Mouse (Mus musculus): Measurements from ENCODE around the gene Gm17364. TPM values are rescaled to one million over a fixed set of nuclear protein-coding genes. Genes with fewer than 3 reads are reported as not detected.
"Not testable (repeated sequence)": the region's sequence is repeated elsewhere in the genome, so short reads cannot be mapped to it uniquely, and the experiment has no call there.

The Gm17364 gene
- polyA plus RNA-seq, 1 experiment = not detected

GRCm38 (mm10) chr13:41283256-41283655 lies 9.5 kb upstream of the Gm17364 start:
- TF ChIP-seq CTCF (IDR thresholded peaks at IDR 0.05; ENCODE audit: borderline replicate concordance, control insufficient read depth, extremely low read depth, insufficient read depth, low read length, poor library complexity) = no peak
- TF ChIP-seq POLR2A (IDR thresholded peaks at IDR 0.05; ENCODE audit: control insufficient read depth, extremely low read depth, insufficient read depth, low read length, poor library complexity) = no peak

GRCm38 (mm10) chr13:41280696-41281095 lies 6.9 kb upstream of the Gm17364 start:
- H3K27ac ChIP-seq (ENCODE audit: control insufficient read depth, insufficient read depth, low read length) = no peak overlapping the region
- no peaks in the 10 kb centered on the region for H3K27me3 ChIP-seq (ENCODE audit: control insufficient read depth, insufficient read depth, low read length)
- WGBS = 81% methylated on average over 5 of the region's 5 CpGs
- no peak overlapping the region for H3K4me3 ChIP-seq (ENCODE audit: control insufficient read depth, insufficient read depth, low read length)
- no peaks in the 10 kb centered on the region for H3K4me1 ChIP-seq (replicated peaks; ENCODE audit: control insufficient read depth, insufficient read depth, low read length)
- TF ChIP-seq CTCF (IDR thresholded peaks at IDR 0.05; ENCODE audit: borderline replicate concordance, control insufficient read depth, extremely low read depth, insufficient read depth, low read length, poor library complexity) (no peak), POLR2A (IDR thresholded peaks at IDR 0.05; ENCODE audit: control insufficient read depth, extremely low read depth, insufficient read depth, low read length, poor library complexity) (no peak)
- no peaks in the 10 kb centered on the region for H3K36me3 ChIP-seq (ENCODE audit: control insufficient read depth, insufficient read depth, low read length)
- DNase-seq = no peak

More at GRCm38 (mm10) chr13:41283256-41283655, 9.5 kb upstream of the Gm17364 start:
- Histone ChIP-seq H3K4me3 (ENCODE audit: control insufficient read depth, insufficient read depth, low read length) (no peak overlapping the region), H3K36me3 (ENCODE audit: control insufficient read depth, insufficient read depth, low read length) (no peaks in the 10 kb centered on the region), H3K27ac (ENCODE audit: control insufficient read depth, insufficient read depth, low read length) (no peak overlapping the region), H3K4me1 (replicated peaks; ENCODE audit: control insufficient read depth, insufficient read depth, low read length) (no peaks in the 10 kb centered on the region), H3K27me3 (ENCODE audit: control insufficient read depth, insufficient read depth, low read length) (no peaks in the 10 kb centered on the region)
- DNase-seq = peak; percentile 61
- 18% methylated on average over 5 of the region's 5 CpGs for WGBS

GRCm38 (mm10) chr13:41267827-41268408 lies 5.9 kb downstream of the Gm17364 start:
- DNase-seq = no peak
- Histone ChIP-seq H3K27me3 (ENCODE audit: control insufficient read depth, insufficient read depth, low read length) (no peaks in the 10 kb centered on the region), H3K4me3 (ENCODE audit: control insufficient read depth, insufficient read depth, low read length) (no peak overlapping the region), H3K36me3 (ENCODE audit: control insufficient read depth, insufficient read depth, low read length) (no peaks in the 10 kb centered on the region), H3K4me1 (replicated peaks; ENCODE audit: control insufficient read depth, insufficient read depth, low read length) (no peaks in the 10 kb centered on the region), H3K27ac (ENCODE audit: control insufficient read depth, insufficient read depth, low read length) (no peak overlapping the region)
- WGBS = 83% methylated on average over 7 of the region's 7 CpGs
- TF ChIP-seq POLR2A (IDR thresholded peaks at IDR 0.05; ENCODE audit: control insufficient read depth, extremely low read depth, insufficient read depth, low read length, poor library complexity) = no peak
- TF ChIP-seq CTCF (IDR thresholded peaks at IDR 0.05; ENCODE audit: borderline replicate concordance, control insufficient read depth, extremely low read depth, insufficient read depth, low read length, poor library complexity) = no peak

GRCm38 (mm10) chr13:41263304-41264006 lies 10.3 kb downstream of the Gm17364 start:
- H3K27ac ChIP-seq (ENCODE audit: control insufficient read depth, insufficient read depth, low read length) = no peak overlapping the region
- H3K4me3 ChIP-seq (ENCODE audit: control insufficient read depth, insufficient read depth, low read length) = no peak overlapping the region
- no peaks in the 10 kb centered on the region for H3K27me3 ChIP-seq (ENCODE audit: control insufficient read depth, insufficient read depth, low read length)
- H3K4me1 ChIP-seq (replicated peaks; ENCODE audit: control insufficient read depth, insufficient read depth, low read length) = no peaks in the 10 kb centered on the region
- no peaks in the 10 kb centered on the region for H3K36me3 ChIP-seq (ENCODE audit: control insufficient read depth, insufficient read depth, low read length)
- no peak for TF ChIP-seq CTCF (IDR thresholded peaks at IDR 0.05; ENCODE audit: borderline replicate concordance, control insufficient read depth, extremely low read depth, insufficient read depth, low read length, poor library complexity)
- no peak for TF ChIP-seq POLR2A (IDR thresholded peaks at IDR 0.05; ENCODE audit: control insufficient read depth, extremely low read depth, insufficient read depth, low read length, poor library complexity)
- DNase-seq = no peak
- WGBS = 71% methylated on average over 5 of the region's 5 CpGs

GRCm38 (mm10) chr13:41261617-41262016 lies 12.2 kb downstream of the Gm17364 start:
- 96% methylated on average over 8 of the region's 8 CpGs for WGBS
- H3K27ac ChIP-seq (ENCODE audit: control insufficient read depth, insufficient read depth, low read length); H3K4me3 ChIP-seq (ENCODE audit: control insufficient read depth, insufficient read depth, low read length); DNase-seq; H3K27me3 ChIP-seq (ENCODE audit: control insufficient read depth, insufficient read depth, low read length); H3K4me1 ChIP-seq (replicated peaks; ENCODE audit: control insufficient read depth, insufficient read depth, low read length); H3K36me3 ChIP-seq (ENCODE audit: control insufficient read depth, insufficient read depth, low read length): not testable (repeated sequence)

GRCm38 (mm10) chr13:41257851-41258250 lies 15.9 kb downstream of the Gm17364 start:
- H3K36me3 ChIP-seq (ENCODE audit: control insufficient read depth, insufficient read depth, low read length) = no peaks in the 10 kb centered on the region
- H3K27ac ChIP-seq (ENCODE audit: control insufficient read depth, insufficient read depth, low read length) = no peak overlapping the region
- H3K4me3 ChIP-seq (ENCODE audit: control insufficient read depth, insufficient read depth, low read length) = no peak overlapping the region
- H3K4me1 ChIP-seq (replicated peaks; ENCODE audit: control insufficient read depth, insufficient read depth, low read length) = no peaks in the 10 kb centered on the region
- no peak for DNase-seq
- 90% methylated on average over 4 of the region's 4 CpGs for WGBS
- TF ChIP-seq POLR2A (IDR thresholded peaks at IDR 0.05; ENCODE audit: control insufficient read depth, extremely low read depth, insufficient read depth, low read length, poor library complexity) (no peak), CTCF (IDR thresholded peaks at IDR 0.05; ENCODE audit: borderline replicate concordance, control insufficient read depth, extremely low read depth, insufficient read depth, low read length, poor library complexity) (no peak)
- H3K27me3 ChIP-seq (ENCODE audit: control insufficient read depth, insufficient read depth, low read length) = no peaks in the 10 kb centered on the region
